Mouse (Mus musculus) bone marrow, adult 2 months (tissue): ENCODE results near the gene Dusp1. TPM values are rescaled to one million over a fixed set of nuclear protein-coding genes. Genes with fewer than 3 reads are reported as not detected.

ENCODE experiments used
- H3K27ac ChIP-seq: fragments of 200-500 bp; 2 replicates; pipeline ENCODE4 v1.5.1; 2012; ENCODE audit warnings: low read depth, mild to moderate bottlenecking, control low read depth, inconsistent platforms, low read length; ENCODE audit not compliant: control insufficient read depth, poor library complexity, insufficient read depth
- H3K4me1 ChIP-seq: fragments of 200-500 bp; 2 replicates; pipeline ENCODE4 v1.6.1; 2011; ENCODE audit warnings: low read length; ENCODE audit not compliant: control insufficient read depth, insufficient read depth
- H3K4me3 ChIP-seq: fragments of 200-500 bp; replicated peaks from 2 replicates; pipeline ENCODE3; 2011; ENCODE audit warnings: mild to moderate bottlenecking, low read depth, low read length, control low read depth; ENCODE audit not compliant: control insufficient read depth
- CTCF ChIP-seq: fragments of 200-500 bp; IDR thresholded peaks from 2 replicates; pipeline ENCODE4 v1.5.1; 2011; ENCODE audit warnings: low read length, control low read depth; ENCODE audit not compliant: control insufficient read depth, insufficient read depth
- POLR2A ChIP-seq: fragments of 200-500 bp; IDR thresholded peaks from 2 replicates; pipeline ENCODE4 v1.6.1; 2011; ENCODE audit warnings: low read depth, mild to moderate bottlenecking, control low read depth, low read length, borderline replicate concordance; ENCODE audit not compliant: control insufficient read depth
- WGBS: fragments of 180-500 bp; shearing (Covaris S2); methylation state at CpG from one replicate; pipeline ENCODE4 v1.1.7; 2018; 5-methylcytosine and 5-hydroxymethylcytosine counted together
- polyA plus RNA-seq: library from polyadenylated mRNA; stranded (reverse); fragments of >200 nt; gene quantifications from 2 replicates; pipeline ENCODE4 v1.2.4, GENCODE M21; 2011; ENCODE audit warnings: low replicate concordance; ENCODE audit not compliant: missing spikeins, insufficient read depth, insufficient read length

Gene Dusp1
- polyA plus RNA-seq, 1 experiment: 37.7 TPM

GRCm38 (mm10) chr17:26582297-26582696 lies 20.4 kb upstream of the Dusp1 start:
- no peak overlapping the region for H3K27ac ChIP-seq
- no peak overlapping the region for H3K4me3 ChIP-seq
- WGBS: 91% methylated on average over 5 of the region's 5 CpGs
- TF ChIP-seq CTCF: no peak
- no peaks in the 10 kb centered on the region for H3K4me1 ChIP-seq

- no peaks in the 10 kb centered on the region for H3K4me1 ChIP-seq
- H3K4me3 ChIP-seq: no peak overlapping the region
- TF ChIP-seq POLR2A: no peak
- TF ChIP-seq CTCF: no peak
- WGBS: 85% methylated on average over 3 of the region's 3 CpGs
- no peak overlapping the region for H3K27ac ChIP-seq
These were observed 19.0 kb upstream of the Dusp1 start for GRCm38 (mm10) chr17:26580873-26581401.

- H3K4me3 ChIP-seq: no peak overlapping the region
- TF ChIP-seq POLR2A (no peak), CTCF (no peak)
- H3K4me1 ChIP-seq: no peaks in the 10 kb centered on the region
- H3K27ac ChIP-seq: no peak overlapping the region
- WGBS: 82% methylated on average over 6 of the region's 6 CpGs
These were observed 17.5 kb upstream of the Dusp1 start for GRCm38 (mm10) chr17:26579396-26579795.

GRCm38 (mm10) chr17:26578771-26579170 lies 16.8 kb upstream of the Dusp1 start:
- no peaks in the 10 kb centered on the region for H3K4me1 ChIP-seq
- TF ChIP-seq CTCF (no peak), POLR2A (no peak)
- WGBS: 82% methylated on average over 11 of the region's 11 CpGs

GRCm38 (mm10) chr17:26578162-26578561 lies 16.2 kb upstream of the Dusp1 start:
- H3K4me3 ChIP-seq: no peak overlapping the region
- no peak overlapping the region for H3K27ac ChIP-seq
- H3K4me1 ChIP-seq: no peaks in the 10 kb centered on the region
- TF ChIP-seq CTCF (no peak), POLR2A (no peak)
- 76% methylated on average over 7 of the region's 7 CpGs for WGBS

More at GRCm38 (mm10) chr17:26578771-26579170, 16.8 kb upstream of the Dusp1 start:
- Histone ChIP-seq H3K4me3 (no peak overlapping the region), H3K27ac (no peak overlapping the region)

GRCm38 (mm10) chr17:26577309-26577708 lies 15.4 kb upstream of the Dusp1 start:
- no peak overlapping the region for H3K27ac ChIP-seq
- no peaks in the 10 kb centered on the region; the same call in 1 of the 2 replicates for H3K4me1 ChIP-seq
- H3K4me3 ChIP-seq: no peak overlapping the region
- 88% methylated on average over 11 of the region's 11 CpGs for WGBS
- TF ChIP-seq CTCF (no peak), POLR2A (no peak)

GRCm38 (mm10) chr17:26576833-26577232 lies 14.9 kb upstream of the Dusp1 start:
- WGBS: 77% methylated on average over 7 of the region's 7 CpGs
- Histone ChIP-seq H3K27ac (no peak overlapping the region), H3K4me3 (no peak overlapping the region), H3K4me1 (peaks cover under 1% of the 10 kb centered on the region; the same call in 1 of the 2 replicates)
- TF ChIP-seq CTCF (no peak), POLR2A (no peak)

- TF ChIP-seq CTCF (no peak), POLR2A (no peak)
- no peak overlapping the region for H3K4me3 ChIP-seq
- H3K27ac ChIP-seq: no peak overlapping the region
- H3K4me1 ChIP-seq: peaks cover 3% of the 10 kb centered on the region; the same call in 1 of the 2 replicates
- WGBS: 77% methylated on average over 12 of the region's 12 CpGs
These were observed 14.1 kb upstream of the Dusp1 start for GRCm38 (mm10) chr17:26575786-26576690.
